Mouse (Mus musculus) G1E-ER4 (cell line): ENCODE data around the gene Klhl20. TPM values are rescaled to one million over a fixed set of nuclear protein-coding genes. Genes with fewer than 3 reads are reported as not detected.

ENCODE experiments used
- GATA1 ChIP-seq: IDR thresholded peaks from one replicate; pipeline ENCODE4 v1.8.0; 2012; ENCODE audit warnings: low read length, inconsistent platforms
- polyA plus RNA-seq: library from polyadenylated mRNA; stranded (reverse); fragments of >175 nt; gene quantifications from 2 replicates; pipeline ENCODE4 v1.2.3, GENCODE M21; 2012

Gene Klhl20
- polyA plus RNA-seq, 1 experiment, result 1.3 TPM

GRCm38 (mm10) chr1:161103842-161104241 lies 27.5 kb downstream of the Klhl20 start:
- TF ChIP-seq GATA1, result no peak

- TF ChIP-seq GATA1, result peak; percentile 56
Measured at GRCm38 (mm10) chr1:161099721-161100405, 31.4 kb downstream of the Klhl20 start.

- TF ChIP-seq GATA1, result no peak
Measured at GRCm38 (mm10) chr1:161077243-161077642, 54.1 kb downstream of the Klhl20 start.

GRCm38 (mm10) chr1:161076238-161076637 lies 55.1 kb downstream of the Klhl20 start:
- TF ChIP-seq GATA1, result no peak

- TF ChIP-seq GATA1, result no peak
Measured at GRCm38 (mm10) chr1:161071272-161071620, 60.1 kb downstream of the Klhl20 start.

- no peak for TF ChIP-seq GATA1
Measured at GRCm38 (mm10) chr1:161070352-161071271, 60.7 kb downstream of the Klhl20 start, which contains the start of the genes Dars2 and Cenpl. Gene Dars2 (minus strand): TSS chr1:161070658. Gene Cenpl (plus strand): TSS chr1:161070713.

- no peak for TF ChIP-seq GATA1
Measured at GRCm38 (mm10) chr1:161063351-161063750, 68.0 kb downstream of the Klhl20 start.

- no peak for TF ChIP-seq GATA1
Measured at GRCm38 (mm10) chr1:161057164-161057563, 74.1 kb downstream of the Klhl20 start.

GRCm38 (mm10) chr1:161046972-161047371 lies 84.3 kb downstream of the Klhl20 start:
- no peak for TF ChIP-seq GATA1

- no peak for TF ChIP-seq GATA1
Measured at GRCm38 (mm10) chr1:161041261-161042020, 89.9 kb downstream of the Klhl20 start.

- no peak for TF ChIP-seq GATA1
Measured at GRCm38 (mm10) chr1:161040855-161041254, 90.5 kb downstream of the Klhl20 start.

- no peak for TF ChIP-seq GATA1
Measured at GRCm38 (mm10) chr1:161040426-161040770, 90.9 kb downstream of the Klhl20 start.

GRCm38 (mm10) chr1:161039741-161040425 lies 91.4 kb downstream of the Klhl20 start:
- no peak for TF ChIP-seq GATA1

- TF ChIP-seq GATA1, result no peak
Measured at GRCm38 (mm10) chr1:161038968-161039721, 92.2 kb downstream of the Klhl20 start.

Other genes with a start within 250 kb of the Klhl20 start
- 1.1 and 1.2 TPM in 2 replicates for gene Rc3h1, start 225.1 kb downstream of the Klhl20 start, polyA plus RNA-seq
- gene Serpinc1, start 152.9 kb downstream of the Klhl20 start, polyA plus RNA-seq, result 0.09 TPM in 1 of 2 replicates, not detected in the other
- gene Zbtb37, start 96.7 kb downstream of the Klhl20 start, polyA plus RNA-seq, result 0.15 and 0.17 TPM in 2 replicates
- 4.0 and 5.3 TPM in 2 replicates for gene Dars2, start 60.9 kb downstream of the Klhl20 start, polyA plus RNA-seq
- gene Cenpl, start 60.8 kb downstream of the Klhl20 start, polyA plus RNA-seq, result 7.6 and 9.6 TPM in 2 replicates
- gene Ankrd45, start 11.2 kb upstream of the Klhl20 start, polyA plus RNA-seq, result not detected in 2 replicates
- not detected in 2 replicates for gene Tex50, start 27.8 kb upstream of the Klhl20 start, polyA plus RNA-seq
- gene Prdx6, start 119.7 kb upstream of the Klhl20 start, polyA plus RNA-seq, result 58.8 and 105 TPM in 2 replicates